Mouse (Mus musculus) bone marrow, adult 2 months (tissue): ENCODE data around the gene Traf2.

Experiments
- CTCF ChIP-seq: fragments of 200-500 bp; IDR thresholded peaks from 2 replicates; pipeline ENCODE4 v1.5.1; 2011; ENCODE audit warnings: low read length, control low read depth; ENCODE audit not compliant: control insufficient read depth, insufficient read depth
- POLR2A ChIP-seq: fragments of 200-500 bp; IDR thresholded peaks from 2 replicates; pipeline ENCODE4 v1.6.1; 2011; ENCODE audit warnings: low read depth, mild to moderate bottlenecking, control low read depth, low read length, borderline replicate concordance; ENCODE audit not compliant: control insufficient read depth

DNA sequence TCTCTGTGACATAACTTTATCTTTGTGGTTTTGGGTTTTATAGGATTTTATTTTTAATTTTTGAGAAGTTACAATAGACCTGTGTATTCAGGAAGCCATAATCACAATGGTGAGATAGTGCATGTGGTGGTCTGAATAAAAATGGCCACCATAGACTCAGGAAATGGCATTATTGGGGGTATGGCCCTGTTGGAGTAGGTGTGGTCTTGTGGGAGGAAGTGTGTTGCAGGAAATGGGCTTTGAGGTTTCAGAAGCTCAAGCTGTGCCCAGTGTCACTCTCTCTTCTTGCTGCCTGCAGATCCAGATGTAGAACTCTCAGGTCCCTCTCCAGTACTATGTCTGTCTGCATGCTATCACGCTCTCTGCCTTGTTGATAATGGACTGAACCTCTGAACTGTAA, 66.2 kb downstream of the Traf2 start:
- TF ChIP-seq POLR2A (no peak), CTCF (no peak)
